In genomic region chr1:153980886-153981285, GRCm38 (mm10) we compare ENCODE assay signal across 7 mouse cellular contexts.
DNase-seq lines count a peak whose midpoint lies in the region; ATAC-seq lines count a peak whose summit lies in the region.

No protein-coding gene starts in this region.

- peak; percentile 9 for DNase-seq in ovary, postnatal 10 days (ENCODE audit: low spot score)
- DNase-seq in ovary, postnatal 36 days (ENCODE audit: low spot score) = no peak
- DNase-seq in left cerebral cortex, adult 8-10 months (ENCODE audit: low spot score in 2 of 2) = peak; percentile 32 to 54
- DNase-seq in right cerebral cortex, postnatal 25 days = peak; percentile 21
- DNase-seq in adrenal gland, adult 18-20 months (ENCODE audit: low spot score in 2 of 2) = no peak

- ATAC-seq in granulocyte monocyte progenitor cell, adult 5-6 weeks (replicated peaks; ENCODE audit: poor library complexity, severe bottlenecking) = peak; percentile 99
- ATAC-seq in erythroblast, adult 5-6 weeks (replicated peaks; ENCODE audit: low FRiP score, poor library complexity, severe bottlenecking) = no peak

Comparison
In these comparisons a context has a peak if more than half of its experiments do, and no peak if none do; other contexts are left out.
1. DNase-seq: peak in ovary, postnatal 10 days (single experiment), left cerebral cortex, adult 8-10 months (2 of 2) and right cerebral cortex, postnatal 25 days (single experiment); none in ovary, postnatal 36 days (single experiment) and adrenal gland, adult 18-20 months (0 of 2).